Mouse (Mus musculus): ENCODE results near the gene Efemp2.
"Not testable (repeated sequence)": the region's sequence is repeated elsewhere in the genome, so short reads cannot be mapped to it uniquely, and the experiment has no call there.

The Efemp2 gene

GRCm38 (mm10) chr19:5480016-5480415 lies 6.3 kb downstream of the Efemp2 start:
- no peak for DNase-seq

GRCm38 (mm10) chr19:5481398-5481797 lies 7.6 kb downstream of the Efemp2 start:
- no peak for DNase-seq

GRCm38 (mm10) chr19:5483386-5484359 lies 9.9 kb downstream of the Efemp2 start:
- no peak for DNase-seq

GRCm38 (mm10) chr19:5484496-5484895 lies 10.7 kb downstream of the Efemp2 start:
- DNase-seq: no peak

- no peak for DNase-seq
Measured at GRCm38 (mm10) chr19:5485371-5485770, 11.6 kb downstream of the Efemp2 start.

GRCm38 (mm10) chr19:5485821-5486220 lies 12.1 kb downstream of the Efemp2 start:
- DNase-seq: no peak

- DNase-seq: no peak
Measured at GRCm38 (mm10) chr19:5486286-5486685, 12.5 kb downstream of the Efemp2 start.

- DNase-seq: no peak
Measured at GRCm38 (mm10) chr19:5486771-5487170, 13.0 kb downstream of the Efemp2 start.

- peak; percentile 97 for DNase-seq
Measured at GRCm38 (mm10) chr19:5487768-5488550, 14.2 kb downstream of the Efemp2 start, which contains the start of gene Mus81. Mus81 (minus strand) TSS chr19:5488402.

GRCm38 (mm10) chr19:5488878-5489571 lies 15.3 kb downstream of the Efemp2 start:
- DNase-seq: peak; percentile 99

GRCm38 (mm10) chr19:5489721-5490120 lies 16.0 kb downstream of the Efemp2 start:
- DNase-seq: not testable (repeated sequence)

GRCm38 (mm10) chr19:5490313-5490897 lies 16.7 kb downstream of the Efemp2 start, which contains the start of gene Cfl1:
Cfl1 (plus strand) TSS chr19:5490455.
- peak; percentile 97 for DNase-seq

- peak; percentile 91 for DNase-seq
Measured at GRCm38 (mm10) chr19:5490898-5491708, 17.3 kb downstream of the Efemp2 start.

- no peak for DNase-seq
Measured at GRCm38 (mm10) chr19:5492641-5493040, 18.9 kb downstream of the Efemp2 start.

GRCm38 (mm10) chr19:5493301-5493721 lies 19.6 kb downstream of the Efemp2 start:
- DNase-seq: not testable (repeated sequence)

GRCm38 (mm10) chr19:5494314-5494713 lies 20.6 kb downstream of the Efemp2 start:
- peak; percentile 62 for DNase-seq

- no peak for DNase-seq
Measured at GRCm38 (mm10) chr19:5495353-5496051, 21.7 kb downstream of the Efemp2 start.

- DNase-seq: no peak
Measured at GRCm38 (mm10) chr19:5496052-5496370, 22.3 kb downstream of the Efemp2 start.

- DNase-seq: no peak
Measured at GRCm38 (mm10) chr19:5500330-5500875, 26.6 kb downstream of the Efemp2 start.

GRCm38 (mm10) chr19:5503687-5504086 lies 29.9 kb downstream of the Efemp2 start, which contains the start of gene 1700020D05Rik:
1700020D05Rik (minus strand) TSS chr19:5503787.
- DNase-seq: no peak
